Mouse (Mus musculus) ES-E14 (cell line): ENCODE data around the gene Pcsk4. TPM values are rescaled to one million over a fixed set of nuclear protein-coding genes. Genes with fewer than 3 reads are reported as not detected.
A peak's percentile ranks its signal among the peaks of the same experiment; 100 is the strongest.

Experiments
- DNase-seq: peaks from one replicate; pipeline ENCODE4 v3.0.0-alpha.2; 2013; ENCODE audit warnings: low read depth, low spot score
- H3K27ac ChIP-seq: 2 replicates; pipeline ENCODE4 v1.5.1; 2012; ENCODE audit warnings: low read depth, mild to moderate bottlenecking, low read length, moderate library complexity, mixed read lengths; ENCODE audit not compliant: poor library complexity, insufficient read depth, severe bottlenecking
- H3K36me3 ChIP-seq: 2 replicates; pipeline ENCODE4 v1.6.1; 2012; ENCODE audit warnings: mild to moderate bottlenecking, low read length, moderate library complexity, mixed read lengths; ENCODE audit not compliant: control insufficient read depth, poor library complexity, insufficient read depth, severe bottlenecking
- H3K4me1 ChIP-seq, 2 experiments: fragments of 150-350 bp in 1 of 2; sonication (generic) in 1 of 2; 2 replicates each; pipeline ENCODE4 v1.6.1; 2012; ENCODE audit warnings: low read length in 2 of 2, mild to moderate bottlenecking in 1 of 2, mixed read lengths in 1 of 2; ENCODE audit not compliant: control insufficient read depth in 2 of 2, insufficient read depth in 2 of 2, poor library complexity in 1 of 2
- H3K4me3 ChIP-seq, 2 experiments: fragments of 150-350 bp in 1 of 2; sonication (generic) in 1 of 2; 2 replicates each; pipeline ENCODE4 v1.5.1; 2012; ENCODE audit warnings: low read length in 2 of 2, low read depth in 1 of 2, mild to moderate bottlenecking in 1 of 2, mixed read lengths in 1 of 2; ENCODE audit not compliant: insufficient read depth in 1 of 2, poor library complexity in 1 of 2, severe bottlenecking in 1 of 2
- H3K9ac ChIP-seq: 2 replicates; pipeline ENCODE4 v1.6.1; 2012; ENCODE audit warnings: low read depth, mild to moderate bottlenecking, low read length, mixed read lengths; ENCODE audit not compliant: poor library complexity, insufficient read depth, severe bottlenecking
- H3K9me3 ChIP-seq: fragments of 150-350 bp; sonication (generic); 2 replicates; pipeline ENCODE4 v1.6.1; 2012; ENCODE audit warnings: low read depth, mild to moderate bottlenecking, low read length; ENCODE audit not compliant: control insufficient read depth, insufficient read depth
- CHD2 ChIP-seq: IDR thresholded peaks from 2 replicates; pipeline ENCODE4 v1.6.1; 2014; ENCODE audit warnings: mild to moderate bottlenecking, low read depth, low read length, inconsistent platforms
- HCFC1 ChIP-seq: IDR thresholded peaks from 2 replicates; pipeline ENCODE4 v1.6.1; 2012; ENCODE audit warnings: low read length, inconsistent platforms, borderline replicate concordance; ENCODE audit not compliant: insufficient read depth
- MAFK ChIP-seq: IDR thresholded peaks from 2 replicates; pipeline ENCODE4 v1.6.1; 2014; ENCODE audit warnings: mild to moderate bottlenecking, low read depth, low read length, inconsistent platforms; ENCODE audit not compliant: insufficient read depth
- ZC3H11A ChIP-seq: IDR thresholded peaks from 2 replicates; pipeline ENCODE4 v1.6.1; 2012; ENCODE audit warnings: low read depth, mild to moderate bottlenecking, inconsistent platforms, low read length, borderline replicate concordance
- ZNF384 ChIP-seq: IDR thresholded peaks from 2 replicates; pipeline ENCODE4 v1.6.1; 2012; ENCODE audit warnings: low read depth, low read length, inconsistent platforms
- in situ Hi-C, 2 experiments: fragments of 600-800 bp; cut with MboI; formaldehyde crosslinking; loops; one replicate each; pipeline ENCODE4 v1.15.1; 2025; ENCODE audit warnings: low sequenced_read_pairs in 2 of 2, inconsistent platforms in 1 of 2; ENCODE audit not compliant: unreplicated experiment in 2 of 2
- total RNA-seq: library from RNA; depleted of rRNA; stranded (reverse); fragments of 300-350 nt; gene quantifications from 2 replicates; pipeline ENCODE4 v1.2.3, GENCODE M21; 2012

Gene Pcsk4
- total RNA-seq, 1 experiment, result 1.4 TPM

GRCm38 (mm10) chr10:80312586-80313504, 16.5 kb downstream of the Pcsk4 start:
- TF ChIP-seq CHD2, result no peak
- TF ChIP-seq ZNF384, result no peak
- TF ChIP-seq MAFK, result no peak
- no peak for TF ChIP-seq ZC3H11A
- TF ChIP-seq HCFC1, result no peak
- in situ Hi-C loops, result no loop called here
- Histone ChIP-seq H3K27ac (no peak overlapping the region), H3K9ac (peak overlapping the region; percentile 2; the same call in 1 of the 2 replicates), H3K4me1 (peaks cover 0 to 24% of the 10 kb centered on the region in 2 experiments; a peak in 2 of 4 replicates), H3K36me3 (0 out of 2 replicates have a peak, but pooled peaks cover 3% of the 10 kb centered on the region), H3K4me3 (peak overlapping the region; percentile 44 to 49; a peak in 2 of 4 replicates), H3K9me3 (no peaks in the 10 kb centered on the region)
- DNase-seq, result no peak

GRCm38 (mm10) chr10:80311560-80311959, 17.7 kb downstream of the Pcsk4 start:
- Histone ChIP-seq H3K9me3 (no peaks in the 10 kb centered on the region), H3K9ac (0 out of 2 replicates have a peak overlapping the region, but pooled peaks have one; percentile 5), H3K27ac (no peak overlapping the region), H3K4me3 (peak overlapping the region; percentile 34), H3K4me1 (peaks cover 0 to 24% of the 10 kb centered on the region in 2 experiments; a peak in 2 of 4 replicates), H3K36me3 (no peaks in the 10 kb centered on the region)
- DNase-seq, result no peak
- TF ChIP-seq CHD2 (no peak), HCFC1 (no peak), ZNF384 (no peak), MAFK (no peak), ZC3H11A (no peak)
- in situ Hi-C loops, result no loop called here

- Histone ChIP-seq H3K9ac (peak overlapping the region; percentile 42), H3K4me3 (peak overlapping the region; percentile 70 to 88)
- TF ChIP-seq CHD2, result no peak
- TF ChIP-seq MAFK, result no peak
- no peak for TF ChIP-seq ZC3H11A
- peak; percentile 37; the same call in 1 of the 2 replicates for TF ChIP-seq HCFC1
- TF ChIP-seq ZNF384, result no peak
These were observed 24.4 kb downstream of the Pcsk4 start for GRCm38 (mm10) chr10:80304862-80305261.

GRCm38 (mm10) chr10:80304458-80304857, 24.8 kb downstream of the Pcsk4 start:
- TF ChIP-seq CHD2 (no peak), ZNF384 (no peak), MAFK (no peak), HCFC1 (no peak), ZC3H11A (no peak)
- peak overlapping the region; percentile 42; the same call in 1 of the 2 replicates for H3K9ac ChIP-seq
- in situ Hi-C loops, result no loop called here
- H3K27ac ChIP-seq, result no peak overlapping the region
- no peak for DNase-seq
- no peaks in the 10 kb centered on the region for H3K4me1 ChIP-seq
- peak overlapping the region; percentile 70 to 88 for H3K4me3 ChIP-seq
- H3K9me3 ChIP-seq, result no peaks in the 10 kb centered on the region
- no peaks in the 10 kb centered on the region for H3K36me3 ChIP-seq

More at GRCm38 (mm10) chr10:80304862-80305261, 24.4 kb downstream of the Pcsk4 start:
- H3K36me3 ChIP-seq, result no peaks in the 10 kb centered on the region
- H3K27ac ChIP-seq, result no peak overlapping the region
- in situ Hi-C loops, result no loop called here
- peak; percentile 87 for DNase-seq
- H3K9me3 ChIP-seq, result no peaks in the 10 kb centered on the region
- H3K4me1 ChIP-seq, result no peaks in the 10 kb centered on the region
